Mouse (Mus musculus) CD4-positive helper T cell, adult 2 months (primary cell): Measurements from ENCODE around the gene Kat6b.

Experiments used
- DNase-seq: peaks from one replicate; pipeline ENCODE4 v3.0.0-alpha.2; 2012; ENCODE audit warnings: low read depth, missing footprints, low spot score

The Kat6b gene

GRCm38 (mm10) chr14:21590205-21590604 is 109.0 kb downstream of the Kat6b start:
- DNase-seq, result no peak

GRCm38 (mm10) chr14:21592152-21592551 is 110.9 kb downstream of the Kat6b start:
- DNase-seq, result no peak

- peak; percentile 7 for DNase-seq
Observed at GRCm38 (mm10) chr14:21592985-21593750, 111.9 kb downstream of the Kat6b start.

- DNase-seq, result no peak
Observed at GRCm38 (mm10) chr14:21599446-21600173, 118.4 kb downstream of the Kat6b start.

GRCm38 (mm10) chr14:21600174-21600566 is 118.9 kb downstream of the Kat6b start:
- no peak for DNase-seq

- no peak for DNase-seq
Observed at GRCm38 (mm10) chr14:21600628-21601027, 119.4 kb downstream of the Kat6b start.

- DNase-seq, result no peak
Observed at GRCm38 (mm10) chr14:21602166-21602565, 120.9 kb downstream of the Kat6b start.

- DNase-seq, result no peak
Observed at GRCm38 (mm10) chr14:21602937-21603336, 121.7 kb downstream of the Kat6b start.

GRCm38 (mm10) chr14:21607686-21608085 is 126.5 kb downstream of the Kat6b start:
- no peak for DNase-seq

GRCm38 (mm10) chr14:21608886-21609285 is 127.7 kb downstream of the Kat6b start:
- DNase-seq, result no peak

- peak; percentile 47 for DNase-seq
Observed at GRCm38 (mm10) chr14:21610224-21610623, 129.0 kb downstream of the Kat6b start.

- no peak for DNase-seq
Observed at GRCm38 (mm10) chr14:21613031-21613430, 131.8 kb downstream of the Kat6b start.

- DNase-seq, result no peak
Observed at GRCm38 (mm10) chr14:21614103-21614502, 132.9 kb downstream of the Kat6b start.

GRCm38 (mm10) chr14:21615853-21616252 is 134.6 kb downstream of the Kat6b start:
- no peak for DNase-seq

GRCm38 (mm10) chr14:21617221-21617980 is 136.2 kb downstream of the Kat6b start:
- DNase-seq, result no peak

GRCm38 (mm10) chr14:21619951-21620350 is 138.7 kb downstream of the Kat6b start:
- no peak for DNase-seq

- DNase-seq, result no peak
Observed at GRCm38 (mm10) chr14:21625946-21626345, 144.7 kb downstream of the Kat6b start.

GRCm38 (mm10) chr14:21631665-21632200 is 150.5 kb downstream of the Kat6b start:
- no peak for DNase-seq

- DNase-seq, result peak; percentile 70
Observed at GRCm38 (mm10) chr14:21636548-21636947, 155.3 kb downstream of the Kat6b start.

- DNase-seq, result no peak
Observed at GRCm38 (mm10) chr14:21640806-21641435, 159.7 kb downstream of the Kat6b start.

GRCm38 (mm10) chr14:21653813-21654212 is 172.6 kb downstream of the Kat6b start:
- DNase-seq, result peak; percentile 74
